Mouse (Mus musculus): ENCODE data around the gene Zfp414.

DNA sequence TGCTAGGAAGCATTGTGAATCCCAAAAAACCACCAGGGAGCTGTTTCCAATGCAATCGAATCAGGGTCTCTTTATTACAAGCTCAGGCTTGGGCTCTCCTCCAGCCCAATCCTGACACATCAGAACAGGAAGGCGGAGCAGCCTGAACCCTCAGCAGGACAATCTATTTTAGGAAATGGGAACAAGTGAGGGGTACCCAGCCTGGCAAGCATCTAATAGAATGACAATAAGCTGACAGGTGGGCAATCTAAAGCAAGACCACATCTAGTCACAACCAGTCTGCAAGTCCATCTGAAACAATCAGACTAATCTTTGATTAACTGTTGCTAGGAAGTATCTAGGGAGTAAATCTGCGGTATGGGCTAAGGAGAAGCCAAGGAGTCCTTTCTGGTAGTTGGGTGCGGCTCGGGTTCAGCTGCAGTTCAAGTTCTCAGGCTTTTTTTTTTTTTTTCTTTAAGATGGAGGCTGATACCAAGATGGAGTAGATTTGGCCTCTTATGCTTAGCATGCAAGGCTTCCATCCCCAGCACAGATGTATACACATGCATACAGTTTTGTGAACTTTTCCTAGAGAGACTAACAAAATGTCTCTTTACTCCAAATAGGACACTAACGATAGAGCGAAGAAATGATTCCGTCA lies 28.9 kb upstream of the Zfp414 start:
- TF ChIP-seq GATA1 (IDR thresholded peaks at IDR 0.05; ENCODE audit: borderline replicate concordance, low read length) (no peak), FLI1 (IDR thresholded peaks at IDR 0.05; ENCODE audit: low read length) (no peak)
